Comparison of ENCODE assay signal across 28 mouse cellular contexts in the genomic region with DNA sequence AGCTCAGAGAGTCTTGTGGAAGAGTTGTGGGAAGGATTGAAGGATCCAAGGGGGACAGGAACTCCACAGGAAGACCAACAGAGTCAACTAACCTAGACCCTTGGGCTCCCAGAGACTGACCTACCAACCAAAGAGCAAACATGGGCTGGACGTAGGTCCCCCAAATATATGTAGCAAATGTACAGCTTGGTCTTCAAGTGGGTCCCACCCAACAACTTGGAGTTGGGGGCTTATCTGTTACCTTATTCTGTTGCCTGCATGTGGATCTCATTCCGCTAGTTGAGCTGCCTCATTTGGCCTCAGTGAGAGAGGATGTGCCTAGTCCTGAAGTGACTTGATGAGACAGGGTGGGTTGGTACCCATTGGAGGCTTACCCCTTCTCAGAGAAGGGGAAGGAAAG.
"Had no signal": no experiment of that assay in that cellular context is flagged by ENCODE, and none has a peak within 500 bp of the region (broad histone marks: within the 10 kb centered on the region; RNA-seq: fewer than 3 reads in every experiment).

No protein-coding gene starts in this region.

- H3K9ac ChIP-seq: embryonic facial prominence, embryonic 12.5 days; embryonic facial prominence, embryonic 13.5 days; embryonic facial prominence, embryonic 15.5 days; forebrain, embryonic 12.5 days; forebrain, embryonic 13.5 days; forebrain, embryonic 15.5 days; forebrain, postnatal 0 days had no signal

- H3K4me3 ChIP-seq: embryonic facial prominence, embryonic 10.5 days; embryonic facial prominence, embryonic 12.5 days; embryonic facial prominence, embryonic 13.5 days; embryonic facial prominence, embryonic 15.5 days; erythroblast, embryonic 14.5 days; forebrain, embryonic 10.5 days; forebrain, embryonic 12.5 days; forebrain, embryonic 13.5 days; forebrain, embryonic 15.5 days; gastrocnemius, adult 2 months; heart, adult 2 months had no signal

- H3K27ac ChIP-seq: embryonic facial prominence, embryonic 10.5 days; embryonic facial prominence, embryonic 12.5 days; embryonic facial prominence, embryonic 13.5 days; embryonic facial prominence, embryonic 15.5 days; forebrain, embryonic 10.5 days; forebrain, embryonic 12.5 days; forebrain, embryonic 15.5 days; gastrocnemius, adult 2 months; heart, adult 2 months had no signal

- H3K4me1 ChIP-seq: embryonic facial prominence, embryonic 12.5 days; embryonic facial prominence, embryonic 13.5 days; embryonic facial prominence, embryonic 15.5 days had no signal

- H3K4me2 ChIP-seq: embryonic facial prominence, embryonic 12.5 days; embryonic facial prominence, embryonic 13.5 days; embryonic facial prominence, embryonic 15.5 days; forebrain, embryonic 12.5 days; forebrain, embryonic 13.5 days; forebrain, embryonic 15.5 days had no signal

- H3K9me3 ChIP-seq: embryonic facial prominence, embryonic 10.5 days; embryonic facial prominence, embryonic 12.5 days; embryonic facial prominence, embryonic 13.5 days; embryonic facial prominence, embryonic 15.5 days; forebrain, embryonic 10.5 days; forebrain, embryonic 12.5 days; forebrain, embryonic 13.5 days; forebrain, embryonic 15.5 days had no signal

- ATAC-seq: forebrain, embryonic 14.5 days; forebrain, embryonic 16.5 days had no signal

- DNase-seq: cerebellum, adult 2 months; cerebellum, adult 8-10 months; cerebellum, adult 9-10 months; cerebellum, adult 9-11 months; cerebellum, postnatal 10 days; cerebellum, postnatal 14 days; cerebellum, postnatal 25 days; cerebellum, postnatal 36 days; embryo, embryonic 11 days; forebrain, postnatal 0 days; gastrocnemius, adult 2 months; gastrocnemius, postnatal 10 days; gastrocnemius, postnatal 14 days; gastrocnemius, postnatal 25 days; gastrocnemius, postnatal 36 days; heart, adult 18-20 months; heart, adult 2 months had no signal

- H3K36me3 ChIP-seq: embryonic facial prominence, embryonic 10.5 days; embryonic facial prominence, embryonic 12.5 days; embryonic facial prominence, embryonic 13.5 days; embryonic facial prominence, embryonic 15.5 days; forebrain, embryonic 10.5 days; forebrain, embryonic 12.5 days; forebrain, embryonic 15.5 days had no signal

- H3K27me3 ChIP-seq: embryonic facial prominence, embryonic 12.5 days; embryonic facial prominence, embryonic 13.5 days; embryonic facial prominence, embryonic 15.5 days; forebrain, embryonic 13.5 days; forebrain, embryonic 15.5 days had no signal
